Mouse (Mus musculus): ENCODE measurements at regions not wholly inside any gene's neighbourhood (a gene's known extent, or its start where the extent isn't known, plus 50 kb on each side); places are given as distances from the start of the nearest gene placed in this dataset.

GRCm38 (mm10) chr2:50573455-50573854, 276.9 kb upstream of the Mmadhc start:
- no peak for TF ChIP-seq POLR2A (IDR thresholded peaks at IDR 0.05; ENCODE audit: borderline replicate concordance, extremely low read depth, insufficient read depth, insufficient read length, poor library complexity, severe bottlenecking)
- no peak for TF ChIP-seq CTCF (IDR thresholded peaks at IDR 0.05; ENCODE audit: borderline replicate concordance, extremely low read depth, insufficient read depth, insufficient read length)

Measured in brain, embryonic 14.5 days (tissue).